Mouse (Mus musculus) midbrain, embryonic 13.5 days (tissue): ENCODE data around the gene Rab17. TPM values are rescaled to one million over a fixed set of nuclear protein-coding genes. Genes with fewer than 3 reads are reported as not detected.
A peak's percentile ranks its signal among the peaks of the same experiment; 100 is the strongest.

Source experiments
- ATAC-seq: fragments of 200-750 bp; cut with Nextera tagmentation; 2 replicates; pipeline ENCODE4 v1.8.0; 2017; ENCODE audit warnings: mild to moderate bottlenecking, moderate TSS enrichment, moderate library complexity
- H3K27ac ChIP-seq: fragments of 300-500 bp; sonication (generic); 2 replicates; pipeline ENCODE4 v1.5.1; 2015; ENCODE audit warnings: inconsistent platforms, mild to moderate bottlenecking, moderate library complexity
- H3K27me3 ChIP-seq: fragments of 300-500 bp; sonication (generic); 2 replicates; pipeline ENCODE4 v1.6.1; 2015; ENCODE audit warnings: mild to moderate bottlenecking, inconsistent platforms
- H3K36me3 ChIP-seq: fragments of 300-500 bp; sonication (generic); 2 replicates; pipeline ENCODE4 v1.6.1; 2015; ENCODE audit warnings: mild to moderate bottlenecking, inconsistent platforms
- H3K4me1 ChIP-seq: fragments of 300-500 bp; sonication (generic); replicated peaks from 2 replicates; pipeline ENCODE4 v1.6.1; 2015; ENCODE audit warnings: inconsistent platforms
- H3K4me2 ChIP-seq: fragments of 300-500 bp; sonication (generic); replicated peaks from 2 replicates; pipeline ENCODE4 v1.6.1; 2015; ENCODE audit warnings: moderate library complexity, mild to moderate bottlenecking, inconsistent platforms
- H3K4me3 ChIP-seq: fragments of 300-500 bp; sonication (generic); replicated peaks from 2 replicates; pipeline ENCODE4 v1.5.1; 2015; ENCODE audit warnings: mild to moderate bottlenecking, inconsistent platforms
- H3K9ac ChIP-seq: fragments of 300-500 bp; sonication (generic); replicated peaks from 2 replicates; pipeline ENCODE4 v1.6.1; 2015; ENCODE audit warnings: mild to moderate bottlenecking, inconsistent platforms
- H3K9me3 ChIP-seq: fragments of 300-500 bp; sonication (generic); 2 replicates; pipeline ENCODE4 v1.6.1; 2016; ENCODE audit warnings: mild to moderate bottlenecking, inconsistent platforms
- WGBS: fragments of 180-500 bp; shearing (Covaris S2); methylation state at CpG from one replicate; pipeline ENCODE4 v1.1.7; 2015; 5-methylcytosine and 5-hydroxymethylcytosine counted together
- polyA plus RNA-seq: library from polyadenylated mRNA; unstranded; fragments of >200 nt; fragmentation: Nextera tagmentation; extraction: Ambion mirVana; gene quantifications from 2 replicates; pipeline ENCODE4 v1.2.1, GENCODE M21; 2015

Gene Rab17
- polyA plus RNA-seq, 1 experiment from 2014 or later = not detected

DNA sequence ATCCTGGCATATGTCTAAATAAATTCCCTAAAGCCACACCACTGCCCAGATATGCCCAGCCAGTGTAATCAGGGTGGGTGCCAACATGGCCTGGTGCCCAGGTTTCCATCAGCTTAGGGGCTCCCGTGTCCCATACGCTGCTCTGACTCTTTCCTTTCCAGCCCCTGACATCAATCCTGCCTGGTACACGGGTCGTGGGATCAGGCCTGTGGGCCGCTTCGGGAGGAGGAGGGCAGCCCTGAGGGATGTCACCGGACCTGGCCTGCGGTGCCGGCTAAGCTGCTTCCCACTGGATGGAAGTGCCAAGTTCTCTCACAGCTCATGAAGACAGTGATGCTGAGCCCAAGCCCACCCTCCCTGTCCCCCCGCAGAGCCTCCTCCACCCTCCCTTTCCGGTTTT, 15.8 kb downstream of the Rab17 start:
- Histone ChIP-seq H3K36me3 (no peaks in the 10 kb centered on the region), H3K4me2 (no peak overlapping the region), H3K27ac (no peak overlapping the region), H3K4me3 (no peak overlapping the region), H3K9me3 (no peaks in the 10 kb centered on the region), H3K9ac (no peak overlapping the region), H3K4me1 (no peaks in the 10 kb centered on the region), H3K27me3 (no peaks in the 10 kb centered on the region)
- ATAC-seq = no peak
- 83% methylated on average over 11 of the region's 11 CpGs for WGBS

- H3K4me3 ChIP-seq = no peak within 1 kb of the TSS
- H3K36me3 ChIP-seq = no peaks in the 10 kb centered on the region
- H3K4me1 ChIP-seq = no peaks in the 10 kb centered on the region
- no peak within 1 kb of the TSS for H3K9ac ChIP-seq
- H3K9me3 ChIP-seq = no peaks in the 10 kb centered on the region
- H3K27me3 ChIP-seq = no peaks in the 10 kb centered on the region
- ATAC-seq = no peak
- H3K27ac ChIP-seq = no peak within 1 kb of the TSS
- no peak within 1 kb of the TSS for H3K4me2 ChIP-seq
- WGBS = 77% methylated on average over 8 of the region's 8 CpGs
Observed at GRCm38 (mm10) chr1:90952808-90953207, 16.7 kb downstream of the Rab17 start, which contains the start of gene Prlh. Gene Prlh (plus strand): TSS chr1:90953108.

DNA sequence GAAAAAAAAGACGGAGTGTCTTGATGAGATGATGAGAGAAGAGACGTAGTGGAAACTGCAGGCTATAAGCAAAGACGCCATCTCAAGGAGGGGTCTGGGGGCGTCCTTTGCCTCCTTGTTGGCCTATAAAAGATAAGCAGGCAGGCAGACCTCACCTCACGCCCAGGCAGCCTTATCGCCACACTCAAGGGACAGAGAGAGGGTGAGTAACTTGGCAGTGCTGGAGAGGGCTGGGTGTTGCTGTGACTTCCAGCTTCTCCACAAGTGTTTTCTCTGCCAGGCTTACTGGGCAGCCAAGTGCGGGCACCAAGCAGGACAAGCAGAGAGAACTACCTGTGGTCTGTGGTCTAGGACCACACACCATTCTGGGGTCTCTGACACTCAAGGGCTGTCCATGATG, 17.8 kb downstream of the Rab17 start:
- no peak for ATAC-seq
- Histone ChIP-seq H3K4me1 (no peaks in the 10 kb centered on the region), H3K27ac (no peak overlapping the region), H3K9ac (no peak overlapping the region), H3K4me2 (no peak overlapping the region), H3K4me3 (no peak overlapping the region), H3K9me3 (no peaks in the 10 kb centered on the region), H3K36me3 (no peaks in the 10 kb centered on the region), H3K27me3 (no peaks in the 10 kb centered on the region)
- WGBS = 88% methylated on average over 7 of the region's 7 CpGs

DNA sequence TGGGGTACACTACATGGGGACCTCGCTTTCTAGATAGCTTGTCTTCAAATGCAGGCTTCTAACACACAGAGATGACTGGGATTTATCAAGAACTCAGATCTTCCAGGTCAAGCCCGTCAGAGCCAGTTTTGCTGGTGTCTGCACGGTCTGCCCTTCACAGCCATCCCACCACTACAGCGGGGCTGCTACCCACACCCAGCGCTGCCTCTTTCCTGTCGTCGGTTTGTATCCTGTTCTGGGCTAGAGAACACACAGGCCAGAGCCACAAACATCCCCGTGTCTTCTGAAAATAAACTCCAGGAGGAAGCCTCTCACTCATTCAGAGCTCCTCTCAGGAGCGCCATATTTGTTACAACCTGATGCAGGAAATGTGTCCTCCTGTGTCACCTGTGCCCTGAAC, 20.2 kb downstream of the Rab17 start:
- no peak for ATAC-seq
- Histone ChIP-seq H3K9ac (no peak overlapping the region), H3K4me2 (no peak overlapping the region), H3K36me3 (no peaks in the 10 kb centered on the region), H3K4me3 (no peak overlapping the region), H3K9me3 (no peaks in the 10 kb centered on the region), H3K27ac (no peak overlapping the region), H3K4me1 (no peaks in the 10 kb centered on the region), H3K27me3 (no peaks in the 10 kb centered on the region)
- 81% methylated on average over 9 of the region's 9 CpGs for WGBS

DNA sequence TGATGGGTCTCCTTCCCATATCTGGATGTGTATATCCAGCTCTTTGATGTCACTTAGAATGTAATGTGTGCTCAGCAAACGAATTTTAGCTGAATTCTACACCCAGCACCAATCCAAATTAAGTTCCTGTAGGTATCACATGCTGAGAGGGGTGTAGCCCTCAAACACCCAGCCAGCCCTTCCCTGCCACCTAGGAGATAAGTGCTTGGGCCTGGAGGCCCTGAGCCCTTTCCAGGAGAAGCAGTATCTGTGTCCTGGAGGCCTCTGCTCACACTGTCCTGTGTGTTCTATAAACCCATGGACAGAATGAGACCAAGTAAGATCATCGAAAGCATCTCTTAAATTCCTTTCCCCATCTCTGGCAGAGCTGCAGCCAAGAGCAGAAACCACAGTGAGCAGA, 22.2 kb downstream of the Rab17 start:
- Histone ChIP-seq H3K9ac (no peak overlapping the region), H3K27me3 (no peaks in the 10 kb centered on the region), H3K9me3 (no peaks in the 10 kb centered on the region), H3K4me3 (no peak overlapping the region), H3K27ac (no peak overlapping the region), H3K4me1 (no peaks in the 10 kb centered on the region), H3K36me3 (no peaks in the 10 kb centered on the region), H3K4me2 (no peak overlapping the region)
- no peak for ATAC-seq
- 68% methylated on average over 2 of the region's 2 CpGs for WGBS

DNA sequence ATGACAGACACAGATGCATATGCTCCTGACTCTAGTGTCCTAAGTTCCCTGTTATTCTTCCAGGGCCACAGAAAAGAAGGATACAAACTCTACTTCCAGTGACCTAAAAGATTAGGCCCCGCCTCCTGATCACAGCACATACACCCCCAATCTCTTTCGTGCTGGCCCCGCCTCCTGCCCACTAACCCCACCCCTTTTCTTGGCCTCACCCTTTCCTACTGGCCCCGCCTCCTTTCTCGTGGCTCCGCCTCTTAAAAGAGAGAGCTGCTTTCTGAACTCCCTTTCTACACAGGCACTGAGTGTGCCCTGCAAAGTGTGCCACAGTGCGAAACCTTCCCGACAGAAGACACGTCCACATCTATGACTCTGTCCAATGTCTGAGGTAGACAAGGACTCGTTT, 24.3 kb downstream of the Rab17 start:
- Histone ChIP-seq H3K4me2 (no peak overlapping the region), H3K27me3 (no peaks in the 10 kb centered on the region), H3K9me3 (no peaks in the 10 kb centered on the region), H3K36me3 (no peaks in the 10 kb centered on the region), H3K9ac (no peak overlapping the region), H3K4me3 (no peak overlapping the region), H3K4me1 (no peaks in the 10 kb centered on the region), H3K27ac (no peak overlapping the region)
- ATAC-seq = no peak
- WGBS = 54% methylated on average over 10 of the region's 10 CpGs

- Histone ChIP-seq H3K4me1 (no peaks in the 10 kb centered on the region), H3K36me3 (no peaks in the 10 kb centered on the region), H3K9me3 (no peaks in the 10 kb centered on the region), H3K4me2 (no peak overlapping the region), H3K4me3 (no peak overlapping the region), H3K27me3 (no peaks in the 10 kb centered on the region), H3K27ac (no peak overlapping the region), H3K9ac (no peak overlapping the region)
- no peak for ATAC-seq
- 92% methylated on average over 4 of the region's 4 CpGs for WGBS
Observed at GRCm38 (mm10) chr1:90939980-90940379, 29.5 kb downstream of the Rab17 start.

- WGBS = 61% methylated on average over 9 of the region's 9 CpGs
- Histone ChIP-seq H3K9ac (no peak overlapping the region), H3K27me3 (no peaks in the 10 kb centered on the region), H3K9me3 (no peaks in the 10 kb centered on the region), H3K4me2 (no peak overlapping the region), H3K4me1 (no peaks in the 10 kb centered on the region), H3K36me3 (no peaks in the 10 kb centered on the region), H3K27ac (no peak overlapping the region), H3K4me3 (no peak overlapping the region)
- ATAC-seq = no peak
Observed at GRCm38 (mm10) chr1:90936990-90937389, 32.5 kb downstream of the Rab17 start.

- H3K27ac ChIP-seq = no peak overlapping the region
- no peaks in the 10 kb centered on the region for H3K36me3 ChIP-seq
- ATAC-seq = no peak
- peaks cover 3% of the 10 kb centered on the region for H3K27me3 ChIP-seq
- WGBS = 79% methylated on average over 5 of the region's 5 CpGs
- no peak overlapping the region for H3K9ac ChIP-seq
- H3K4me3 ChIP-seq = no peak overlapping the region
- no peak overlapping the region for H3K4me2 ChIP-seq
- H3K9me3 ChIP-seq = no peaks in the 10 kb centered on the region
- H3K4me1 ChIP-seq = peaks cover 3% of the 10 kb centered on the region
Observed at GRCm38 (mm10) chr1:90933001-90933400, 36.5 kb downstream of the Rab17 start.

GRCm38 (mm10) chr1:90928575-90928934, 40.9 kb downstream of the Rab17 start:
- peak; percentile 88 for ATAC-seq
- H3K4me2 ChIP-seq = peak overlapping the region; percentile 55; the same call in 1 of the 2 replicates
- H3K36me3 ChIP-seq = no peaks in the 10 kb centered on the region
- no peak overlapping the region for H3K27ac ChIP-seq
- H3K4me3 ChIP-seq = 0 out of 2 replicates have a peak overlapping the region, but pooled peaks have one; percentile 24
- peaks cover 15% of the 10 kb centered on the region for H3K27me3 ChIP-seq
- WGBS = 4% methylated on average over 6 of the region's 6 CpGs
- H3K9ac ChIP-seq = no peak overlapping the region
- peaks cover 8% of the 10 kb centered on the region for H3K4me1 ChIP-seq
- no peaks in the 10 kb centered on the region for H3K9me3 ChIP-seq

DNA sequence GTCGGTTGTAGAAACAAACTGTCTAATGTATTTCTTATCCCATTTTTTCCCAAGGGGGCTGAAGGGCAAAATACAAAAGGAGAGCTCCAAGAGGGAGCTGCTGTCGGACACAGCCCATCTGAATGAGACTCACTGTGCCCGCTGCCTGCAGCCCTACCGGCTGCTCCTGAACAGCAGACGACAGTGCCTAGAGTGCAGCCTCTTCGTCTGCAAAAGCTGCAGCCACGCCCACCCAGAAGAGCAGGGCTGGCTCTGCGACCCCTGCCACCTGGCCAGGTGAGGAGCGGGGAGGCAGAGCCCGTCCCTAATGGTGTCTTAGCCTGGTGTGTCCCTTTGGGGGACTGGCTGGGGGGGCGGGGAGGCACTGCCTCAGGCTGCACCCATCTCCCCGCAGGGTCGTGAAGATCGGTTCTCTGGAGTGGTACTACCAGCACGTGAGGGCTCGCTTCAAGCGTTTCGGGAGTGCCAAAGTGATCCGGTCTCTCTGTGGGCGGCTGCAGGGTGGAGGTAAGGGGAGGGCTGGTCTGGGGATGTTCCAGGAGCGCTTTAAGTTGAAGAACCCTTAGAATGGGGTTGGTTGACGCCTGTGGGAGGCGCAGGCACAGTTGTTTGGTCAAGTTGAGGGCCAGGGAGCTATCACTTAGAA, 41.4 kb downstream of the Rab17 start:
- 2% methylated on average over 23 of the region's 23 CpGs for WGBS
- peak overlapping the region; percentile 24 for H3K4me3 ChIP-seq
- peak; percentile 63; the same call in 1 of the 2 replicates for ATAC-seq

DNA sequence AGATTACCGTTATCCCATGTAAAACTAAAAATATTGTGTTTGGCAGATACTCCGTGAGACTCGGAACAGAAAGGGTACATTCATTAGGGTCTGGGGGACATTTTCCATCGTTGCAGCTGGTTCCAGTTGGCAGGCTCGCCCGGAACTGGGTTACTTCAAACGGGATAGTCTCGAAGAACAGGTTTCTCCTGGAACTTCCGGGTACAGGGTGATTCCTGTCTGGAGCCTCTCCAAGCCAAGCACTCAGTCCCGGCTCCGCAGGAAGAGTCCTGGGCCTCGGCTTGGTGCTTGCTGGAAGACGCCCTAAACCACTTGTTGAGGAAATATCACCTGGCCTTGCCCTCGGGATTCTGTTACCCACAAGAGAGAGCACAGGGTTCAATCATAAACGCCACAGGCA, 42.2 kb downstream of the Rab17 start:
- no peaks in the 10 kb centered on the region for H3K9me3 ChIP-seq
- no peaks in the 10 kb centered on the region for H3K36me3 ChIP-seq
- peaks cover 8% of the 10 kb centered on the region for H3K4me1 ChIP-seq
- no peak overlapping the region for H3K4me2 ChIP-seq
- no peak overlapping the region for H3K9ac ChIP-seq
- no peak for ATAC-seq
- no peak overlapping the region for H3K27ac ChIP-seq
- H3K27me3 ChIP-seq = peaks cover 15% of the 10 kb centered on the region
- no peak overlapping the region for H3K4me3 ChIP-seq
- 64% methylated on average over 15 of the region's 15 CpGs for WGBS

More for the DNA sequence above, 41.4 kb downstream of the Rab17 start:
- H3K27ac ChIP-seq = no peak overlapping the region
- peaks cover 15% of the 10 kb centered on the region for H3K27me3 ChIP-seq
- peak overlapping the region; percentile 55 for H3K4me2 ChIP-seq
- peaks cover 8% of the 10 kb centered on the region for H3K4me1 ChIP-seq
- no peak overlapping the region for H3K9ac ChIP-seq
- H3K9me3 ChIP-seq = no peaks in the 10 kb centered on the region
- H3K36me3 ChIP-seq = no peaks in the 10 kb centered on the region

GRCm38 (mm10) chr1:90926030-90926429, 43.4 kb downstream of the Rab17 start:
- no peak for ATAC-seq
- Histone ChIP-seq H3K4me2 (no peak overlapping the region), H3K27ac (no peak overlapping the region), H3K4me3 (no peak overlapping the region), H3K27me3 (peaks cover 15% of the 10 kb centered on the region), H3K9me3 (no peaks in the 10 kb centered on the region), H3K36me3 (no peaks in the 10 kb centered on the region), H3K9ac (no peak overlapping the region), H3K4me1 (peaks cover 8% of the 10 kb centered on the region)
- WGBS = 82% methylated on average over 4 of the region's 4 CpGs
